9 mouse cellular contexts compared by ENCODE assay signal in the genomic region with DNA sequence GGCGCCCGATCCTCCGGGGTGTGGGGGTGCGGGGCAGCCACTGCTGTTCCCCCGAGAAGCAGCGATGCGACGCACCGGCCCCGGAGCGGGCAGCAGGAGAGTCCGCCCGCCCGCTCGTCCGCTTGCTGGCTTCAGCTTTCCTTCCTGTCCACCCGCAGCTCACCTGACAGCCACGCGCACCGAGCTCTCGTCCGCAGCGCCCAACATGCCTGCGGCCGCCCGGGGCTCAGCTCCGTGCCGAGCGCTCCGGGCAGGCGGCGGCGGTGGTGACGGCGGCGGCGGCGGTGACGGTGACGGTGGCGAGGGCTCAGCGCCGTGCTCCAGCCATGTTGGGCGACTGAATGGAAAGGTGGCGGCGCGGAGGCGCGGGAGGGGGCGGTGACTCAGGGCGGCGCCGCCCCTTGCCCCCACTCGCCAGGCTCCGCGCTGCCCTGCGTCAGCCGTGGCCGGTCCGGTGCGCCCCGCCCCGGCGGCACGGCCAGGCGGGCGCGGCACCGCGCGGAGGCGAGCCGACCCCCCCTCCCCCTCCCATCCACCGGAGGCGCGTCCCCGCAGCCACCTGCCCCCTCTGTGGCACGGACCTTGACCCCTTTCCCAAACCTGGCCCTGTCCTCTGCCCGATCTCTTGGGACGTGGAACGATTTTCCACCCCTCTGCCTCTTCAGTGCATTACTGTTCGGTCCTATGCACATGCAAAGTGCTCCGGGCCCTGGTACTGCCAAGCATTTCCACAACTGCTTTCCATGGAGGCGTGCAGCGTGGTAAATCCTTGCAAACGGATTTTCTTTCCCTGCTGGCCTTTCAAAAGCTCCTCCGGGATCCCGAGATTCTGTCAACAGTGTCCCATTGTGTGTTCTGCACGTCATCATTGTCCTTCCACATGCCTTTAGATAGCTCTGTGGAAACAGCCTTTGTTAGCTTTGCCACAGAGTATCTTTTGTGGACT. TPM values are rescaled to one million over a fixed set of nuclear protein-coding genes. Genes with fewer than 3 reads are reported as not detected.
A peak's percentile ranks its signal among the peaks of the same experiment; 100 is the strongest.
DNase-seq lines count a peak whose midpoint lies in the region; ATAC-seq and TF ChIP-seq lines count a peak whose summit lies in the region.
"Had no signal": no experiment of that assay in that cellular context is flagged by ENCODE, and none has a peak within 500 bp of the region (broad histone marks: within the 10 kb centered on the region; RNA-seq: fewer than 3 reads in every experiment).

A gene (minus strand): TSS at position 453 of the 946 bp plus-strand sequence.

- H3K27ac ChIP-seq in cortical plate, adult 2 months (ENCODE audit: insufficient read depth, low read length) = peak within 1 kb of the TSS; percentile 99
- H3K27ac ChIP-seq in hindbrain, postnatal 0 days = peak within 1 kb of the TSS; percentile 98
- peak within 1 kb of the TSS; percentile 98 for H3K27ac ChIP-seq in left cerebral cortex, adult 2 months
- H3K27ac ChIP-seq: macrophage had no signal

- peak; percentile 86 for DNase-seq in adrenal gland, postnatal 25 days
- peak; percentile 72 for DNase-seq in gastrocnemius, postnatal 14 days
- DNase-seq in hindbrain, postnatal 0 days (ENCODE audit: low spot score) = peak; percentile 92
- DNase-seq in left cerebral cortex, adult 2 months (ENCODE audit: extremely low spot score in 1 of 2, low spot score in 2 of 2) = peak; percentile 80
- peak; percentile 71 for DNase-seq in lung, postnatal 25 days (ENCODE audit: low spot score)
- DNase-seq in retina, postnatal 7 days (ENCODE audit: low read depth, low spot score) = peak; percentile 73
- no peak for DNase-seq in natural killer cell, adult 2 months (ENCODE audit: low spot score in 2 of 2)

- peak; percentile 95 for ATAC-seq in hindbrain, postnatal 0 days

- WGBS in hindbrain, postnatal 0 days = under 1% methylated on average over 67 of the region's 89 CpGs

- H3K36me3 ChIP-seq in hindbrain, postnatal 0 days (ENCODE audit: insufficient read depth, low read length) = no peaks in the 10 kb centered on the region

- peak within 1 kb of the TSS; percentile 92 for H3K9ac ChIP-seq in hindbrain, postnatal 0 days (replicated peaks; ENCODE audit: low read length)

- no peaks in the 10 kb centered on the region for H3K27me3 ChIP-seq in hindbrain, postnatal 0 days (ENCODE audit: insufficient read depth, low read length)

- no peaks in the 10 kb centered on the region for H3K9me3 ChIP-seq in hindbrain, postnatal 0 days (ENCODE audit: low read length)

- intact Hi-C loops in gastrocnemius, postnatal 14 days (cut with DNase I; ENCODE audit: low total_unique reads) = no loop called here
- intact Hi-C loops in left cerebral cortex, adult 2 months (cut with DNase I) = loop anchor here (2.0 to 5.0 kb wide), 3 partner anchors 57 to 141 kb away; a partner anchor contains a TSS

- H3K4me2 ChIP-seq in hindbrain, postnatal 0 days (ENCODE audit: low read depth, low read length) = peak within 1 kb of the TSS; percentile 82

- TF ChIP-seq CTCF in cortical plate, adult 2 months (IDR thresholded peaks at IDR 0.05; ENCODE audit: extremely low read depth, insufficient read depth, low read length) = no peak
- no peak for TF ChIP-seq CTCF in hindbrain, postnatal 0 days (IDR thresholded peaks at IDR 0.05; ENCODE audit: low read depth)
- TF ChIP-seq CTCF in left cerebral cortex, adult 2 months (IDR thresholded peaks at IDR 0.05) = no peak; the same call in 1 of the 2 replicates

- peaks cover 3% of the 10 kb centered on the region for H3K4me1 ChIP-seq in cortical plate, adult 2 months (ENCODE audit: control insufficient read depth, insufficient read depth, low read length)
- H3K4me1 ChIP-seq in hindbrain, postnatal 0 days (ENCODE audit: insufficient read depth, low read length) = 0 out of 2 replicates have a peak, but pooled peaks cover 3% of the 10 kb centered on the region

- H3K4me3 ChIP-seq in cortical plate, adult 2 months (ENCODE audit: insufficient read depth, low read length) = peak within 1 kb of the TSS; percentile 99
- H3K4me3 ChIP-seq in hindbrain, postnatal 0 days (ENCODE audit: low read length) = peak within 1 kb of the TSS; percentile 87
- H3K4me3 ChIP-seq in left cerebral cortex, adult 2 months = peak within 1 kb of the TSS; percentile 73

- TF ChIP-seq POLR2A in cortical plate, adult 2 months (IDR thresholded peaks at IDR 0.05; ENCODE audit: extremely low read depth, insufficient read depth, low read length) = peak; percentile 43; the same call in 1 of the 2 replicates

RNA-seq across cellular contexts. Expression of the gene that starts here (rescaled TPM):
- 15.4 and 23.0 TPM in 2 replicates for total RNA-seq in adrenal gland, postnatal 25 days (2021)
- polyA plus RNA-seq in cortical plate, adult 2 months (2012; rRNA removed) = 73.1 and 77.5 TPM in 2 replicates
- 1 to 10 TPM; 5.7 to 6.8 TPM for total RNA-seq in gastrocnemius, postnatal 14 days (2021)
- 42.1 and 54.4 TPM in 2 replicates for total RNA-seq in hindbrain, postnatal 0 days (2014; rRNA removed)
- polyA plus RNA-seq in hindbrain, postnatal 0 days (2015; fragmentation: Nextera tagmentation; extraction: Ambion mirVana) = 29.3 and 31.2 TPM in 2 replicates
- total RNA-seq in left cerebral cortex, adult 2 months (2021) = 100 to 1,000 TPM; 138 to 144 TPM
- polyA plus RNA-seq: macrophage had no signal

Comparison
In these comparisons a context has a peak if more than half of its experiments do, and no peak if none do; other contexts are left out.
1. DNase-seq: peak in adrenal gland, postnatal 25 days (single experiment), gastrocnemius, postnatal 14 days (single experiment), hindbrain, postnatal 0 days (single experiment), left cerebral cortex, adult 2 months (2 of 2), lung, postnatal 25 days (single experiment) and retina, postnatal 7 days (single experiment); none in natural killer cell, adult 2 months (0 of 2).
2. Peak in every context shown above with its lines, with median percentiles within 50 percentile points of each other: H3K27ac ChIP-seq and H3K4me3 ChIP-seq.